Mouse (Mus musculus): ENCODE data around the gene Hoxc12. TPM values are rescaled to one million over a fixed set of nuclear protein-coding genes. Genes with fewer than 3 reads are reported as not detected.

The Hoxc12 gene
- polyA plus RNA-seq (2012; rRNA removed) = not detected in 2 replicates

GRCm38 (mm10) chr15:102936279-102936972 lies at the start of gene Hoxc12:
Gene Hoxc12 (plus strand): TSS chr15:102936757.

GRCm38 (mm10) chr15:102921053-102922011 lies 15.2 kb upstream of the Hoxc12 start, which contains the start of gene Hoxc13:
Gene Hoxc13 (plus strand): TSS chr15:102921103.

GRCm38 (mm10) chr15:102954192-102955006 lies 17.8 kb downstream of the Hoxc12 start, which contains the start of gene Hoxc11:
Gene Hoxc11 (plus strand): TSS chr15:102954427.

GRCm38 (mm10) chr15:102966776-102967311 lies 30.3 kb downstream of the Hoxc12 start, which contains the start of gene Hoxc10:
Gene Hoxc10 (plus strand): TSS chr15:102966796.

GRCm38 (mm10) chr15:102967312-102967510 lies 30.7 kb downstream of the Hoxc12 start, which contains the start of gene Hoxc5:
Gene Hoxc5 (plus strand): TSS chr15:102967443.

GRCm38 (mm10) chr15:102976171-102976570 lies 39.6 kb downstream of the Hoxc12 start, which contains the start of gene Hoxc9:
Gene Hoxc9 (plus strand): TSS chr15:102976439.

Other genes with a start within 250 kb of the Hoxc12 start
- gene Calcoco1, start 214.6 kb upstream of the Hoxc12 start, polyA plus RNA-seq (2012; rRNA removed) = 55.2 and 56.8 TPM in 2 replicates
- gene Hoxc13, start 15.7 kb upstream of the Hoxc12 start, polyA plus RNA-seq (2012; rRNA removed) = 0.05 and 0.14 TPM in 2 replicates
- gene Hoxc11, start 17.7 kb downstream of the Hoxc12 start, polyA plus RNA-seq (2012; rRNA removed) = not detected in 2 replicates
- not detected in 2 replicates for gene Hoxc10, start 30.0 kb downstream of the Hoxc12 start, polyA plus RNA-seq (2012; rRNA removed)
- 5.6 and 6.4 TPM in 2 replicates for gene Hoxc5, start 30.7 kb downstream of the Hoxc12 start, polyA plus RNA-seq (2012; rRNA removed)
- gene Hoxc9, start 39.7 kb downstream of the Hoxc12 start, polyA plus RNA-seq (2012; rRNA removed) = 0.37 TPM in 1 of 2 replicates, not detected in the other
- 5.9 TPM in 1 of 2 replicates, not detected in the other for gene Hoxc8, start 53.9 kb downstream of the Hoxc12 start, polyA plus RNA-seq (2012; rRNA removed)
- 1.6 and 13.9 TPM in 2 replicates for gene Hoxc6, start 61.5 kb downstream of the Hoxc12 start, polyA plus RNA-seq (2012; rRNA removed)
- 10.7 and 10.8 TPM in 2 replicates for gene Hoxc4, start 82.2 kb downstream of the Hoxc12 start, polyA plus RNA-seq (2012; rRNA removed)
- 29.9 and 35.9 TPM in 2 replicates for gene Smug1, start 230.3 kb downstream of the Hoxc12 start, polyA plus RNA-seq (2012; rRNA removed)